Mouse (Mus musculus): ENCODE data around the gene Gm10401.

Gene Gm10401

GRCm38 (mm10) chr5:115071096-115071901, 26.8 kb downstream of the Gm10401 start:
- DNase-seq (ENCODE audit: low read depth in 1 of 2, low spot score in 2 of 2), result no peak

- DNase-seq (ENCODE audit: low read depth in 1 of 2, low spot score in 2 of 2), result no peak
Observed at GRCm38 (mm10) chr5:115070457-115070856, 27.6 kb downstream of the Gm10401 start.

- DNase-seq (ENCODE audit: low read depth in 1 of 2, low spot score in 2 of 2), result no peak
Observed at GRCm38 (mm10) chr5:115069611-115070010, 28.5 kb downstream of the Gm10401 start.

GRCm38 (mm10) chr5:115068671-115069421, 29.2 kb downstream of the Gm10401 start:
- no peak for DNase-seq (ENCODE audit: low read depth in 1 of 2, low spot score in 2 of 2)

- DNase-seq (ENCODE audit: low read depth in 1 of 2, low spot score in 2 of 2), result no peak
Observed at GRCm38 (mm10) chr5:115066245-115066644, 31.9 kb downstream of the Gm10401 start.

- no peak for DNase-seq (ENCODE audit: low read depth in 1 of 2, low spot score in 2 of 2)
Observed at GRCm38 (mm10) chr5:115063391-115063790, 34.7 kb downstream of the Gm10401 start.

GRCm38 (mm10) chr5:115062566-115062965, 35.5 kb downstream of the Gm10401 start:
- no peak for DNase-seq (ENCODE audit: low read depth in 1 of 2, low spot score in 2 of 2)

- no peak for DNase-seq (ENCODE audit: low read depth in 1 of 2, low spot score in 2 of 2)
Observed at GRCm38 (mm10) chr5:115060977-115061376, 37.1 kb downstream of the Gm10401 start.

DNA sequence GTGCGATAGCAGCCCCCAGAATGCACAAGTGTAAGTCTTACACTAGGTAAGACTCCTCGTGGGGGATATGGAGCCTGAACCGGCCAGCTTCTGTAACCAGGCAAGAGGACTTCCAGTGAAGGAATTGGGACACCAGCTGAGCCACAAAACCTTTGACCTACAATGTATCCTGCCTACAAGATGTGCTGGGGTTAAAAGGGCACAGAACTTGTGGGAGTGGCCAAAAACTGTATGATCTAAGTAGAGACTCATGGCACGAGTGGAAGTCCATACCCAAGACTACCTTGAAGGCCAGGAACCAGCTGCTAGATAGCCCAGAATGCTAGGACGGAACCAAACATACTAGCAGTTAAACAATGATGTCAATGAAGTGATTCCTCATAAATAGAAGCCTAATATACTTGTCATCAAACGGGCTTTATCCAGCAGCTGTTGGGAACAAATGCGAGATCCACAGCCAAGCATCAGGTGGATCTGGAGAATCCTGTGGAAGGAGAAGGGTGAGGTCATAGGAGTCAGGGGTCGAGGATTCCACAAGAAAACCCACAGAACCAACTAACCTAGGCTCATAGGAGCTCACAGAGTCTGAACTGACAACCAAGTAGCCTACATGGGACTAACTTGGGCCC, 37.9 kb downstream of the Gm10401 start:
- DNase-seq (ENCODE audit: low read depth in 1 of 2, low spot score in 2 of 2), result no peak

- DNase-seq (ENCODE audit: low read depth in 1 of 2, low spot score in 2 of 2), result peak in 1 of 2 experiments; percentile 6
Observed at GRCm38 (mm10) chr5:115058584-115059297, 39.4 kb downstream of the Gm10401 start.

DNA sequence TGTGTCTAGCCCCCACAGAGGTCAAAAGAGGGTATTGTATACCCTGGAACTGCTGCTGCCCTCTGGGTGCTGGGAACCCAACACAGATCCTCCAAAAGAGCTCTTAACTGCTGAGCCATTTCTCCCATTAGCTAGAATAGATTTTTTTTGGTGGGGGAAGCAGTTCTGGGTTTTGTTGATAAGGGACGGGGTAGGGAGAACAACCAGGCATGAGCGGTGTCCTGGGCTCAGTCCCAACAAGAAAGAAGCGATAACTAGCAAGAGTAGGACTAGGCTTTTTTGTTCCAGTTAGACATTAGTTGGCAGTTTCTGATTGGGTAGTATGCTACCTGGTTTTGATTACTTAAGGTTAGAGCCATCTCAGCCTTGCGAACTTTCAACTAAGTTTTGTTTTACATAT, 40.9 kb downstream of the Gm10401 start:
- no peak for DNase-seq (ENCODE audit: low read depth in 1 of 2, low spot score in 2 of 2)

- no peak for DNase-seq (ENCODE audit: low read depth in 1 of 2, low spot score in 2 of 2)
Observed at GRCm38 (mm10) chr5:115055418-115055817, 42.7 kb downstream of the Gm10401 start.

DNA sequence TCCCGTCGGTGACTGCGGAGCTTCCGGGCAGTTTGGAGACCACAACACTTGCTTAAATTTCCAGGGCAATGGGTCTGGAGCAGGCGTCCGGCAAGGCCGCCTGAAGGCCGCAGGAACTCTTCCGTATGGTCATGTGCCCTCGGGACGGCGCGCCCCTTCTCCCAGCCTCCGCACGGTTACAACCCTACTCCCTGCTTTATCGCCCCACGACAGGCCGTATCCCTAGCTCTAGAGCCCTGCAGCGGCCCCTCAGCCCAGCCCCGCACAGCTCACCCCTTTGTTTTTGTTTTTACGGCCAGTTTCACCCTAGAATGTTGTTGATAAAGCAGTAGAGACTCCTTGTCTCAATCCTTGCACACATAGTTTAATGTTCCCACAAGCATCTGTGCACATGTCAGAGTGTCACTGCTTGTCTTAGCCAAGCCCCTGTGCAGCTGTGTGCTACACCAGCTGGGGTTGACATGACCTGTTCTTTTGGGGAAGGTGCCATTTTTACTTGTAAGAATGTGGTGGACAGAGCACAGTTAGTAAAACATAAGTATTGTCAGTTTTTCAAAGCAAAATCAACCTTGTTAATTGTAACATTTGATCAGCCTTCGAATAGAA, 44.2 kb downstream of the Gm10401 start:
- no peak for DNase-seq (ENCODE audit: low read depth in 1 of 2, low spot score in 2 of 2)

DNA sequence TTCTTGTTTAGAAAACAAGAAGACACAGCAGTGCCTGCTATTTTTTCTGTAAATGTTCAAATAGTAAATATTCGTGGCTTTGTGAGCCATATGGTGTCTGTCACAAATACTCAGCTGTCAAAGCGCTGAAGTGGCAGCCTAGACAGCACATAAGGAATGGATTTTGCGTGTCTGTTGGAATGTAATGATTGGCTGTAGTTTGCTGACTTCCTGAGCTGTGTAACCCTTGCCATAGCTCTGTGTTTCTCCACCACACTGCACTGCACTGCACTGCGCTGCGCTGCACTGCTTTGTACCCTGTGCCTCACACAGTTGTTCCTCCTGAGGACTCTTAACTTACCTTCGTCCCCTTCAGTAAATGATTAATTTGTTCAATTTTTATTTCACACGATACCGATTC, 45.5 kb downstream of the Gm10401 start:
- no peak for DNase-seq (ENCODE audit: low read depth in 1 of 2, low spot score in 2 of 2)

DNA sequence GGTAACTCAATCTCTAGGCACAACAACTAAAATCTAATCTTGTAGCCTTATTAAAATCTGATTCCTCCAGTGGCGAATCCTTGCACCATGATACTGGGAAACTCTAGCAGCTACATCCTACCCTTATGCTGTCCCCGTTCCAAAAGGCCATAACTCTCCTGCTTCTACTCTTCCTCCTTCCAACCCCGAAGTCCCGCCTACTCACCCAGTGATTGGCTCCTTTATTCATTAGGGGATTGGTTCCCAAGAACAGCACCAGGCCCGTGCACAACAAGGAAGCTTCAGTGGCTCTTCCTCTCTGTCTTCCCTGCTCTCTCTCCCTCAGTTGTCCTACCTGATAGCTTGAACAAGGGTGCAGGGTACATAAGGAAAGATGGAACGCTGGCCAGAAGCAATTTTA, 47.3 kb downstream of the Gm10401 start:
- DNase-seq (ENCODE audit: low read depth in 1 of 2, low spot score in 2 of 2), result no peak

DNA sequence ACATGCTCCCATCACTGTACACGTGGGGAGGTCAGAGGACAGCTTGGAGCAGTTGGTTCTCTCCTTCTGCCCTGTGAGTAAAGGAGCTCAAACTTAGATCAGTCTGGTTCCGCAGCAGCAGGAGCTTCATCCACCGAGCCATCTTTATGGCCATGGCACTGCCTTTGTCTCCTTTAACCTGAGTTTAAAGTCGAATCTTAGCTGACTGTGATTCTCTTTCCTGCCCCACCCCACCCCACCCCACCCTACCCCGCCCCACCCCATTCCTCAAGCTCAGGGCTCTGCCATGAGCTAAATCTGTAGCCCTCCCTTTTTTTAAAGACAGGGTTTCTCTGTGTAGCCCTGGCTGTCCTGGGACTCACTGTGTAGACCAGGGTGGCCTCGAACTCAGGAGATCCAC, 48.4 kb downstream of the Gm10401 start:
- no peak for DNase-seq (ENCODE audit: low read depth in 1 of 2, low spot score in 2 of 2)

All from monocyte, adult 2 months (primary cell).